Mouse (Mus musculus) small intestine, adult 2 months (tissue): ENCODE measurements around the gene Bmf. TPM values are rescaled to one million over a fixed set of nuclear protein-coding genes. Genes with fewer than 3 reads are reported as not detected.
A peak's percentile ranks its signal among the peaks of the same experiment; 100 is the strongest.

Experiments
- H3K27ac ChIP-seq: fragments of 200-500 bp; 2 replicates; pipeline ENCODE4 v1.5.1; 2012; ENCODE audit warnings: low read depth, low read length, control low read depth, inconsistent platforms; ENCODE audit not compliant: insufficient read depth
- H3K27me3 ChIP-seq: fragments of 200-500 bp; 2 replicates; pipeline ENCODE4 v1.6.1; 2012; ENCODE audit warnings: mild to moderate bottlenecking, moderate library complexity, low read length, inconsistent platforms; ENCODE audit not compliant: control insufficient read depth, insufficient read depth
- H3K36me3 ChIP-seq: fragments of 200-500 bp; 2 replicates; pipeline ENCODE4 v1.6.1; 2012; ENCODE audit warnings: mild to moderate bottlenecking, low read length, control low read depth, inconsistent platforms; ENCODE audit not compliant: control insufficient read depth, insufficient read depth
- H3K4me1 ChIP-seq: fragments of 200-500 bp; 2 replicates; pipeline ENCODE4 v1.6.1; 2012; ENCODE audit warnings: low read length, inconsistent platforms, mixed read lengths; ENCODE audit not compliant: control insufficient read depth, insufficient read depth, insufficient read length
- H3K4me3 ChIP-seq: fragments of 200-500 bp; 2 replicates; pipeline ENCODE4 v1.5.1; 2012; ENCODE audit warnings: low read depth, mild to moderate bottlenecking, control low read depth, inconsistent platforms, low read length, moderate library complexity
- CTCF ChIP-seq: fragments of 200-500 bp; IDR thresholded peaks from 2 replicates; pipeline ENCODE4 v1.5.1; 2012; ENCODE audit warnings: low read depth, mild to moderate bottlenecking, control low read depth, inconsistent platforms, low read length, moderate library complexity, mixed read lengths; ENCODE audit not compliant: insufficient replicate concordance, insufficient read length; ENCODE audit errors: extremely low read depth
- POLR2A ChIP-seq: fragments of 200-500 bp; IDR thresholded peaks from 2 replicates; pipeline ENCODE4 v1.6.1; 2012; ENCODE audit warnings: low read depth, mild to moderate bottlenecking, control low read depth, inconsistent platforms, low read length, moderate library complexity
- WGBS: fragments of 180-500 bp; shearing (Covaris S2); methylation state at CpG from one replicate; pipeline ENCODE4 v1.1.7; 2018; 5-methylcytosine and 5-hydroxymethylcytosine counted together
- polyA plus RNA-seq: library from polyadenylated mRNA; depleted of rRNA; stranded (reverse); fragments of >200 nt; gene quantifications from 2 replicates; pipeline ENCODE4 v1.2.3, GENCODE M21; 2012

The Bmf gene
- polyA plus RNA-seq, 1 experiment, result 10.3 TPM

GRCm38 (mm10) chr2:118497890-118498289 lies 51.6 kb downstream of the Bmf start:
- Histone ChIP-seq H3K36me3 (no peaks in the 10 kb centered on the region), H3K4me3 (no peak overlapping the region), H3K27me3 (no peaks in the 10 kb centered on the region), H3K27ac (no peak overlapping the region), H3K4me1 (no peaks in the 10 kb centered on the region; the same call in 1 of the 2 replicates)
- no peak for TF ChIP-seq POLR2A
- no peak for TF ChIP-seq CTCF
- WGBS, result 87% methylated on average over 5 of the region's 5 CpGs

GRCm38 (mm10) chr2:118495024-118495423 lies 54.5 kb downstream of the Bmf start:
- Histone ChIP-seq H3K4me3 (no peak overlapping the region), H3K4me1 (peaks cover 17% of the 10 kb centered on the region), H3K36me3 (no peaks in the 10 kb centered on the region), H3K27ac (no peak overlapping the region), H3K27me3 (no peaks in the 10 kb centered on the region)
- WGBS, result 82% methylated on average over 9 of the region's 9 CpGs
- TF ChIP-seq POLR2A (no peak), CTCF (no peak)

GRCm38 (mm10) chr2:118491741-118492395 lies 57.6 kb downstream of the Bmf start:
- WGBS, result 88% methylated on average over 4 of the region's 4 CpGs

GRCm38 (mm10) chr2:118491281-118491731 lies 58.2 kb downstream of the Bmf start:
- 53% methylated on average over 5 of the region's 5 CpGs for WGBS
- no peak for TF ChIP-seq POLR2A
- no peak for TF ChIP-seq CTCF
- H3K4me1 ChIP-seq, result peaks cover 24% of the 10 kb centered on the region
- H3K4me3 ChIP-seq, result no peak overlapping the region
- no peaks in the 10 kb centered on the region for H3K36me3 ChIP-seq
- H3K27me3 ChIP-seq, result no peaks in the 10 kb centered on the region
- H3K27ac ChIP-seq, result peak overlapping the region; percentile 38

More at GRCm38 (mm10) chr2:118491741-118492395, 57.6 kb downstream of the Bmf start:
- Histone ChIP-seq H3K36me3 (no peaks in the 10 kb centered on the region), H3K4me3 (no peak overlapping the region), H3K4me1 (peaks cover 24% of the 10 kb centered on the region), H3K27me3 (no peaks in the 10 kb centered on the region), H3K27ac (peak overlapping the region; percentile 35; the same call in 1 of the 2 replicates)
- TF ChIP-seq CTCF (no peak), POLR2A (no peak)

GRCm38 (mm10) chr2:118490241-118491091 lies 59.0 kb downstream of the Bmf start:
- TF ChIP-seq CTCF (no peak), POLR2A (no peak)
- Histone ChIP-seq H3K4me1 (peaks cover 24% of the 10 kb centered on the region), H3K27ac (peak overlapping the region; percentile 38), H3K36me3 (no peaks in the 10 kb centered on the region), H3K4me3 (no peak overlapping the region), H3K27me3 (no peaks in the 10 kb centered on the region)
- 26% methylated on average over 12 of the region's 12 CpGs for WGBS

- Histone ChIP-seq H3K4me3 (no peak overlapping the region), H3K4me1 (peaks cover 24% of the 10 kb centered on the region), H3K27ac (no peak overlapping the region), H3K27me3 (no peaks in the 10 kb centered on the region), H3K36me3 (no peaks in the 10 kb centered on the region)
- TF ChIP-seq POLR2A (no peak), CTCF (no peak; the same call in 1 of the 2 replicates)
- WGBS, result 83% methylated on average over 3 of the region's 3 CpGs
Measured at GRCm38 (mm10) chr2:118487806-118488205, 61.7 kb downstream of the Bmf start.

- WGBS, result 17% methylated on average over 12 of the region's 12 CpGs
- no peak for TF ChIP-seq POLR2A
- TF ChIP-seq CTCF, result peak; percentile 98
- no peaks in the 10 kb centered on the region for H3K36me3 ChIP-seq
- H3K4me1 ChIP-seq, result peaks cover 24% of the 10 kb centered on the region
- no peak overlapping the region for H3K4me3 ChIP-seq
- H3K27ac ChIP-seq, result no peak overlapping the region
- no peaks in the 10 kb centered on the region for H3K27me3 ChIP-seq
Measured at GRCm38 (mm10) chr2:118486933-118487332, 62.6 kb downstream of the Bmf start.
